Mouse (Mus musculus): ENCODE data around the gene Pgam1.
"Not testable (repeated sequence)": the region's sequence is repeated elsewhere in the genome, so short reads cannot be mapped to it uniquely, and the experiment has no call there.

Pgam1 gene

GRCm38 (mm10) chr19:41911178-41912073 lies at the start of gene Pgam1:
Pgam1 (plus strand) TSS chr19:41911923.
- DNase-seq (ENCODE audit: low spot score in 2 of 2): peak; percentile 93 to 95

GRCm38 (mm10) chr19:41866707-41867106 lies 45.0 kb upstream of the Pgam1 start:
- no peak for DNase-seq (ENCODE audit: low spot score in 2 of 2)

DNA sequence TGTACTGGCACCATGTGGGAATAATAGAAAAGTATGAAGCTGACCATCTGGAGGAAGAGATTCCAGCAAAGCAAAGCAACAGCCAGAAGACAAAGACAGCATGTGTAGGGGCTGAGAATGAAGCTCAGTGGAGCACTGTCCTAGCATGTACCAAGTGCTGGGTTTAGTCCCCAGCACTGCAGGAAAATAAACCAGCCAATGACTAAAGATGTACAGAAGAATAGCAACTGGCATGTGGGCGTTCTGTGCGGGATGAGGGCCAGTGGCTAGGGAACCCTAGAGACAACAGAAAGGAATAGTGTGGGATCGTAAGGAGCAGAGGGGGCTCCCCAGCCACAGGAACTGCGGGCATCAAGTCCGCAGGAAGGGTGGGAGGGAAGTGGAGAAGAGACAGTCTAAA lies 42.4 kb upstream of the Pgam1 start:
- peak; percentile 30 to 31 for DNase-seq (ENCODE audit: low spot score in 2 of 2)

DNA sequence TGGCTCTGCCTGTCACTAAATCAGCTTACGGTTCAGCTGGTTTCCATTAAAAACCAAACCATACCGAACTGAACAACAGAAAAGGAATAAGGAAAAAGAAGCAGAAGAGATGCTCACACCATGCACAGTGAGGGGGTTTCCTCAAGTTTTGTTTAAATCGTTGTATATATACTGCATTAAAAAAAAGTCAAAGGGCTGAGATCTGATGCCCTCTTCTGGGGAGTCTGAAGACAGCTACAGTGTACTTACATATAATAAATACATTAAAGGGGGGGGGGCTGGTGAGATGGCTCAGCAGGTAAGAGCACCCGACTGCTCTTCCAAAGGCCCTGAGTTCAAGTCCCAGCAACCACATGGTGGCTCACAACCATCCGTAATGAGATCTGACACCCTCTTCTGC lies 41.8 kb upstream of the Pgam1 start:
- DNase-seq (ENCODE audit: low spot score in 2 of 2): not testable (repeated sequence)

DNA sequence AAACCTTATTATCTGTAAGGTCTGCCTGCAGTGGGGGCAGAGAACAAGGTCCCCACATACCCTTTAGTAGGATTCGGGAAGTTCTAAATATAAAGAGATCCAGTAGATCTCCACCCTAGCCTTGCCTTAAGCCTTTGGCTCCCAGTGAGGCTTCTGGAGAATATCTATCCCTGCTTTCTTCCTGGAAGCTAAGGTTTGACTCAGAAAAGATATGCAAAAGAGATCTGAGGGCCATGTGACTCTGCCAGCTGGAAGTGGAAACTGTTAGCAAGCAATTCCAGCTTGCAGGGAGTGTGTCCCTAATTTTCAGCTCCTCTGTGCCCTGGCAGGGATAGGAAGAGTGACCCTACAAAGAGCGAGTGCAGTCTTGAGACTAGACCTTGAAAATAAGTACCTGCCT lies 39.4 kb upstream of the Pgam1 start:
- peak in 1 of 2 experiments; percentile 21 for DNase-seq (ENCODE audit: low spot score in 2 of 2)

- no peak for DNase-seq (ENCODE audit: low spot score in 2 of 2)
Observed at GRCm38 (mm10) chr19:41874356-41874755, 37.4 kb upstream of the Pgam1 start.

DNA sequence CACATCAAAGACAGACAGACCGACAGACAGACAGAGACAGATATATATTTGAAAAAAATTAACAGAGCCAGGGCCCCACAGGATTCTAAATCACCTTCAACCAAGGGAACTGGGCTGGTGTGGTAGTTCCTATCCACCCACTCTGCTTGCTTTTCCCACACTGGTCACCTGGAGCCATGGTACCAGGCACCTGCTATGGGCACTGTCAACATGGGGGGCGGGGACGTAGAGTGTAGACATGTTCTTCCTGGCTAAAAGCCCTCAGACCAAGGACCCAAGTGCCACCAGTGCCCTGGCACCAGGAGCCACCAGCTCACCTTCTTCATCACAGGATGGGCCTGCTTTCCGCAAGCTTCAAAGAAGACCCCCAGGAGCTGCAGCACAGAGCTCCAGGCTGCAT lies 29.9 kb upstream of the Pgam1 start:
- DNase-seq (ENCODE audit: low spot score in 2 of 2): no peak

GRCm38 (mm10) chr19:41883882-41884281 lies 27.8 kb upstream of the Pgam1 start:
- DNase-seq (ENCODE audit: low spot score in 2 of 2): no peak

GRCm38 (mm10) chr19:41888191-41888590 lies 23.5 kb upstream of the Pgam1 start:
- DNase-seq (ENCODE audit: low spot score in 2 of 2): no peak

DNA sequence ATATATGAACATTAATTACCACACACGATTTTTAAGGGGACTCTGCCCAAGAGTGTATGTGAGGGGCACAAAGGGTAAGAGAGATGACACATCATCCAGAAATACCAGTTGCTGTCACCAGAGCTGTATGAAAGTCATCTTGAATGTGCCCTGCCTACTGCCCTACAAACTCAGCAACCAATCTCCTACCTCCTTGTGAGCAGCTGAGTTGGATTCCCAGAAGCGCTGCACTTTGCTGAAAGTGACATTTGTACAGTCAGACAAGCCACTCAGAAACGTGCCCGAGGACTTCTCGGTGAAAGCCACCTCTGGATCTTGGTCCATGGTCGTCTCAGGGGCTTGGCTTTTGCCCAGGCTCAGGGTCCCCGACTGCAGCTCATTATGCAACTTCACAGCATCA lies 16.8 kb upstream of the Pgam1 start:
- DNase-seq (ENCODE audit: low spot score in 2 of 2): no peak

DNA sequence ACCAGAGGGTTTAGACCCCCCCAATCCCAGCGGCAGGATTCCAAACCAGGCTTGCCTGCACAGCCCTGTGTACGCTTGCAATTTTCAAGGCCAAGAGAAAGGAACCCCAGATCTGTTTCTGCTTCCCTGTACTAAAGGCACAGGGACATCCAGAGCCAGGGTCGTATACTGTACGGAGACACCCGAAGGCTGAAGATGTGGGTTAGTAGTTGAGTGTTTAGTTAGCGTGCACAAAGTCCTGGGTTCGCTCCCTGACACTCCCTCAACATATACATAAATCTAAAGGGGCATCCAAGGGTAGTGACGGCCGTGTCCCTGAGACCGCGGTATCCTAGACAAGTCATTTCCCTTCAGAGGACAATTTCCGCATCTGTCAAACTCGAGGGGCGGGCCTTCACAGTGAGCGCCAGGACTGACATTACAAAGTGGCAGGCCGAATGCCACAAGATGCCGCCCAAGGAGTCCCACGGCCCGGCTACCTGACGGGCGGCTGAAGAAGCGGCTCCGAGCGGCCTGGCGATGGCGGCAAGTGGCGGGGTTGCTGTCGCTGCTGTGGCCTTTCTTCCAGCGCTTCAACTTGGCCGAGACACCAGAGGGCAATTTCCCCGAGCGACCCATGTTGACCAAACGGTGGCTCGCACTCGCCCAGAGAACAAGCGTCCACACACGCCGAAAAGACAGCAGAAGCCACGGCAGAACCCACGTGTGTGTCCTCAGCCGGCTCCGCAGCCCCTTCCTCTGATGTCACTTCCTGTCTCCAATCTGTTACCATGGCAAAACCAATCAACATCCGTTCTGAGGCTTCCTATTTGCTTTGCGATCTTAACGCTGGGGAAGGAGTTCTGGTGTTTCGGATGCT lies 16.0 kb upstream of the Pgam1 start, which contains the start of gene Rrp12:
Gene Rrp12 (minus strand): TSS at position 714 of the 859 bp plus-strand sequence.
- peak; percentile 74 to 86 for DNase-seq (ENCODE audit: low spot score in 2 of 2)

DNA sequence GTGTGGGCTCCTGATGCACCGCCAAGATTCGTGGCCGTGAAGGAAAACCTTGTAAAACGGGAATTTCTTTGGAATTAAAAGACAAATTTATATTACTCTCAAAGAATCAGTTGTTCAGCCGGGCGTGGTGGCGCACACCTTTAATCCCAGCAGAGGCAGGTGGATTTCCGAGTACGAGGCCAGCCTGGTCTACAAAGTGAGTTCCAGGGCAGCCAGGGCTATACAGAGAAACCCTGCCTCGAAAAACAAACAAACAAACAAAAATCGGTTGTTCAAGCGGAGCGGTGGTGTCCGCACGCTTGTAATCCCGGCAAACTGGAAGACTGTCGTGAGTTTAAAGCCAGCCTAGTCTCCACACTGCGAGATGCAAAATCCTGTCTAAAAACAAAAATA lies 15.4 kb upstream of the Pgam1 start:
- DNase-seq (ENCODE audit: low spot score in 2 of 2): no peak

DNA sequence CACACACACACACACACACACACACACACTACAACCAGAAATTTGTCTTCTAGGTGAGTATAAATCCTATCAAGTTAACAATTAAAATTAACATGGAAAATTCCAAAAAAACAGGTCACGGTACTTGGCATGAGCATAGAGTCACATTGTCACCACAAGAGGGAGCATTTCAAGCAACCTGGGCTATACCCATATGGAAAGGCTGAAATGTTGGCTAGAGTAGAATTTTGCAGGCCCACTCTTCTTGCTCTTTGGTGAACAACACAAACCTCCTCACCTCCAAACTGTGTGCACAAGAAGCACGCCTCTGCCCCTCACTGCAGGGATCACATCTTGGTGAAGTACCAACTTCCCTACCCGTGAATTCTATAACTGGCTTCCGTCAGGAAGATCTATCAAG lies 12.9 kb upstream of the Pgam1 start:
- DNase-seq (ENCODE audit: low spot score in 2 of 2): no peak

GRCm38 (mm10) chr19:41900495-41901090 lies 11.1 kb upstream of the Pgam1 start:
- DNase-seq (ENCODE audit: low spot score in 2 of 2): no peak

GRCm38 (mm10) chr19:41901696-41902095 lies 10.0 kb upstream of the Pgam1 start:
- DNase-seq (ENCODE audit: low spot score in 2 of 2): no peak

DNA sequence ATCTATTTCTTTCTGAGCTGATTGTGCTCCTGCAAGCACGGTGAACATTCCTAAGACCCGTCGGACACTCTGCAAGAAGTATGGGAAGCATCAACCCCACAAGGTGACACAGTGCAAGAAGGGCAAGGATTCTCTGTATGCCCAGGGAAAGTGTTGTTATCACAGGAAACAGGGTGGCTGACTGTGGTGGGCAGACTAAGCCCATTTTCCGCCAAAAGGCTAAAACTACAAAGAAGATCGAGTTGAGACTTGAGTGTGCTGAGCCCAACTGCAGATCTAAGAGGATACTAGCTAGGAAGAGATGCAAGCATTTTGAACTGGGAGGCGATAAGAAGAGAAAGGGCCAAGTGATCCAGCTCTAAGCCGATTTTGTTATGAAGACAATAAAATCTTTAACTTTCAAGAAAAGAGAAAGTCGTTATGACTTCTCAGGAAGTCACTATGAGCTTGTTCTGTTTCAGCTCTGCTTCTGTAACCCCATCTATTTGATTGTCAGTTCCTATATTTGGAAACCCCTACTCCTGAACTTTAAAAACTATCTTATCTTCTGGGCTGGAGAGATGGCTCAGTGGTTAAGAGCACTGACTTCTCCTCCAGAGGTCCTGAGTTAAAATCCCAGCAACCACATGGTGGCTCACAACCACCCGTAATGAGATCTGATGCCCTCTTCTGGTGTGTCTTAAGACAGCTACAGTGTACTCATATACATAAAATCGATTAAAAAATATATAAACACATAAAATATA lies 8.7 kb upstream of the Pgam1 start:
- no peak for DNase-seq (ENCODE audit: low spot score in 2 of 2)

DNA sequence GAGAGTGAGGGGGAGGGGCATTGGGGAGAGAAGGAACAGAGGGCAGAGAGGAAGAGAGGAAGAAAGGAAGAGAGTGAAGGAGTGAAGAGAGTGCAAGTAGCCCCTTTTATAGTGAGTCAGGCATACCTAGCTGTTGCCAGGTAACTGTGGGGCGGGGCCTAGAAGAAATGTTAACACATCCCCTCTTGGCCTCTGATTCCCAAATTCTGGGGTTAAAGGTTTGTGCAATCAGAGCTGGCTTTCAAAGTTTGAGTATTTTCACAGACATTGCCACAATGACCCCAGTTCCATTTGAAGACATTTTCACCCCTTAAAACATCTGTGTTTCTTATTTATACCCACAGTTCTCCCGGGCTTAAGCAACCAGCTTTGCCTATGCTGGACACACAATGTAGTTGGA lies 6.5 kb upstream of the Pgam1 start:
- DNase-seq (ENCODE audit: low spot score in 2 of 2): no peak

- no peak for DNase-seq (ENCODE audit: low spot score in 2 of 2)
Observed at GRCm38 (mm10) chr19:41906311-41907078, 5.2 kb upstream of the Pgam1 start.

DNA sequence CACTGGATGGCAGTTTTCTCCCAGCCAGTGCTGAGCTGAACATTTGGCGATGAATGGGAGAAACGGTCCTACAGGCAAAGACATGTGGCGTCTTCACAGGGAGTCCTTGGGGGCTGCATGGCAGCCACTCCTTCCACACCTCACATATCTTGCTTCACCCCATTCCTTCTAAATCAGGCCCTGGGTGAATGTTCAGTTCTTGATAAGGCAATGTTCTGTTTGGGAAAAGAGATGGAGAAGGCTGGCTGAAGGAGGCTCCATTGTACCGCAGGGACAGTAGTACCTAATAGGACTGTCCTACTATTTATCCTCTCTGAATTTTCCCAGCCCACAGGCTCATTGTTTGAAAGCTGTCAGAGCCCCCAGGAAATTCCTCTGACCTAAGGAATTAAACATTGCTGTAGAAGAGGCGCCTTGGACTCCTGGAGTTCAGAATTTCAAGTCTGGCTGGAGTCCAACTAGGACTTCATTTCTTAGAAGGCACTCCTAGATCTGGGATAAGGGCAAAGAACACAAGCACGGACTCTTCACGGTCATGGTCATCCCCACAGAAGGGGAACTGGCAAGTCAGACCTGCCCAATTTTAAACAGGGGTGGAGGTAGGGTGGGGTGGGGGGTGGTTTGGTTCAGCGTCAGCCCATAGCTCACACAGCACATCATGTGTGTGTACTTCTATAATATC lies 4.5 kb upstream of the Pgam1 start:
- no peak for DNase-seq (ENCODE audit: low spot score in 2 of 2)

DNA sequence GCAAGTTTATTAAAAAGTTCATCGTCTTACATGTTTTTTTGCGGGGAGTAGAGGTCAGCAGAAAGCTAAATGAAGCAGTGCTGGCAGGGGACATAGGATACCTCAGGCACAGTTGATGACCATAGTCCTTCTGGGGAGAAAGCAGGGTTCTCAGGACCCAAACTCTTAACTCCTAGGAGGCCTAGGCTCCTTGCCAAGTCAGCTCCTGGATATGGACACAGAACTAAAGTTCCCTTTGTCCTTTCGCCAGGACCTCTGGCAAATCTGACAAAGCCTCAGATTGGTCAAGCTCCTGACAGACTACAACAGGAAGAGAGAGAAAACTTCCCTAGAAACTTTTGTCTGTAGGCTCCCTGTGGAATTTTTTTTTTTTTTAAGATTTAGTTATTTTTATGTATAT lies 3.0 kb upstream of the Pgam1 start:
- no peak for DNase-seq (ENCODE audit: low spot score in 2 of 2)

Measured in right cerebral cortex, postnatal 36 days (tissue).